Mouse (Mus musculus): ENCODE data around the gene Ap2b1.
"Not testable (repeated sequence)": the region's sequence is repeated elsewhere in the genome, so short reads cannot be mapped to it uniquely, and the experiment has no call there.

Ap2b1 gene

GRCm38 (mm10) chr11:83298225-83299195 lies at the start of gene Ap2b1:
TSS of gene Ap2b1 (plus strand) at chr11:83299024.
- DNase-seq (ENCODE audit: low read depth, low spot score) = peak; percentile 96

DNA sequence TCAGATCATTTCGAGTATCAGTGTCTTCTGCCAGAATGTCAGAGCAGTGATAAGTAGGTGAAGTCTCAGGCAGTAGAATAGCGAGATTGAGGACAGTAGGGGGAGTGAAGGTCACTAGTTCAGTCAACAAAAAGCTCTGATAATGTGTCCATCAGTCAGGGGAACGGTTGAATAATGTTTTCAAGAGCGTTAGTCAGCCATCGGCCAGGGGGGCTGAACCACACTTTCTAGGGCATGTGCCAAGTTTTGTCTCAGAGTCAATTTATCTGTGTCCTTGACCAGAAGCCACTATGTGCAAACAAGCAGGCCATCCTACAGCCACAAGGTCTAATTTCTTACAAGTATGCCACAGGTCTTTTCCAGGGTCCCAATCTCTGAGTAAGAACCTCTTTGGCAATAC lies 41.6 kb upstream of the Ap2b1 start:
- not testable (repeated sequence) for DNase-seq (ENCODE audit: low read depth, low spot score)

DNA sequence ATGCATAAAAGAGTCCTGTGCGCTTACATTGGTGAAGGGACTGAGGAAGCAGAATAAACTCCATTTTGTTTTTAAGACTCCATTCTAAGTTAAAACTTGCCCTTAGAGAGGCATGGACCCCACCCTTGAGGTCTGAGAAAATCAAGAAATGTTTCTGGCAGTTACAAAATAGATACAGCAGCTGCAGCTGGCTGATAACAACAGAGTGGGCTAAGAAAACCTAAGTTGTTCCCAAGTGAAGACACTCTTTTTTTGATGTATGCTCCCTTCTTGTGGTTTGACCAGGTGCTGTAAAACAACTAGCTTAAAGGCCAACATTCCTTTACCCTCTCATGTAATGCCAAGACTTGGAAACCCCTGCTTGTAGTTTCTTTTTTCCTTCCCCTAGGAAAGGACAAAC lies 36.2 kb upstream of the Ap2b1 start:
- no peak for DNase-seq (ENCODE audit: low read depth, low spot score)

- DNase-seq (ENCODE audit: low read depth, low spot score) = peak; percentile 64
Measured at GRCm38 (mm10) chr11:83263146-83263545, 35.7 kb upstream of the Ap2b1 start.

GRCm38 (mm10) chr11:83270842-83271150 lies 28.0 kb upstream of the Ap2b1 start:
- no peak for DNase-seq (ENCODE audit: low read depth, low spot score)

- peak; percentile 91 for DNase-seq (ENCODE audit: low read depth, low spot score)
Measured at GRCm38 (mm10) chr11:83271151-83271950, 27.5 kb upstream of the Ap2b1 start.

GRCm38 (mm10) chr11:83271951-83272843 lies 26.6 kb upstream of the Ap2b1 start:
- DNase-seq (ENCODE audit: low read depth, low spot score) = peak; percentile 79

DNA sequence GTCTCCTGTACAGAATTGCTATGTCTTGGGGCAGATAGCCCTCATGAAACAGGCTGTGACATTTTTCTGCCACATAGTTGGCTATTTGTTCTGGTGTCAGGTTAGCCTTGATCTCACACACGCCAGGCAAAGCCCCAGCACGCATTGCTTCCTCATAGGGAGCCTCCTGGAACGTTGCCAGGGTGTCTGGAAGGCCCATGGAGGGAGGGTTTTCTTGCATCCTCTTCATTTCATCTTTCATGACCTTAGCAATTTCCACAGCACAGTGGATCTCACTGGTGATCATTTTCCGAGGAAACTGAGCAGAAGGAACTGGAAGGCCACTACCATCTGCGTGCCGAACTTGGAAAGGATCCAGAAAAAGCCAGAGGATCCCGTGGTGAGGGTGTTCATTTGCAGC lies 22.6 kb upstream of the Ap2b1 start:
- no peak for DNase-seq (ENCODE audit: low read depth, low spot score)

GRCm38 (mm10) chr11:83279024-83279423 lies 19.8 kb upstream of the Ap2b1 start:
- DNase-seq (ENCODE audit: low read depth, low spot score) = no peak

- no peak for DNase-seq (ENCODE audit: low read depth, low spot score)
Measured at GRCm38 (mm10) chr11:83279691-83280090, 19.1 kb upstream of the Ap2b1 start.

GRCm38 (mm10) chr11:83282084-83282483 lies 16.7 kb upstream of the Ap2b1 start:
- no peak for DNase-seq (ENCODE audit: low read depth, low spot score)

- no peak for DNase-seq (ENCODE audit: low read depth, low spot score)
Measured at GRCm38 (mm10) chr11:83285627-83286026, 13.2 kb upstream of the Ap2b1 start.

- DNase-seq (ENCODE audit: low read depth, low spot score) = no peak
Measured at GRCm38 (mm10) chr11:83286566-83286965, 12.3 kb upstream of the Ap2b1 start, which contains the start of gene Slfn14. TSS of gene Slfn14 (minus strand) at chr11:83286726.

- DNase-seq (ENCODE audit: low read depth, low spot score) = no peak
Measured at GRCm38 (mm10) chr11:83289036-83289435, 9.8 kb upstream of the Ap2b1 start.

- DNase-seq (ENCODE audit: low read depth, low spot score) = no peak
Measured at GRCm38 (mm10) chr11:83289633-83290032, 9.2 kb upstream of the Ap2b1 start.

- peak; percentile 96 for DNase-seq (ENCODE audit: low read depth, low spot score)
Measured at GRCm38 (mm10) chr11:83291375-83292250, 7.2 kb upstream of the Ap2b1 start.

DNA sequence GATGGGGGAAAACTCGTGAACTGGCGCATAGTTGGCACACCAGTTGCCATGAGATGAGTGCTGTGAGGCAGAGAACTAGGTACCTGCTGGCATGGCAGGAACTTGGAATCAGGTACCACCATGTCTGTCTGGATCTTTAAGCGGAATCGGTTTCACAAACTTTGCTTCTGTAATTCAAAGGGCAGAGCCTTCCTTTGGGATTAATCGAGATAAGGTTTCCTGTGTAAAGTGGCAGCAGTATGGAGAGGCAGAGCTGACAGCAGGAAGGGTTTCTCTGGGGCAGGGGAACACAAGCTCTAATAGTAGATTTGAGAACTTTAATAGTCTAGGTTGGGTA lies 6.6 kb upstream of the Ap2b1 start:
- DNase-seq (ENCODE audit: low read depth, low spot score) = no peak

DNA sequence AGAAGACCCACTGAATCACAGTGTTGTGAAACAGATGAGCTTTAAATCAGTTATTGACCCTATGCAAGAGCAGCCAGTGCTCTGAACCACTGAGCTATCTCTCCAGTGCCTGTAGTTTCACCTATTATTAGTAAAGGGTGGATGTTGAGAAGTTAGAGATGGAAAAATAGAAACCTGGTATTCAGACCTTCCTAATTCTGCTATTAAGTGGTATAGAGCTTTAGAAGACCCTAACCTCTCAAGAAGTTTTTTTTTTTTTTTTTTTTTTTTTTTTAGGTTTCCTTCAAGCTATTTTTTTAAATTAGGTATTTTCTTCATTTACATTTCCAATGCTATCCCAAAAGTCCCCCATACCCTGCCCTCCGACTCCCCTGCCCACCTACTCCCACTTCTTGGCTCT lies 5.6 kb upstream of the Ap2b1 start:
- DNase-seq (ENCODE audit: low read depth, low spot score) = no peak

DNA sequence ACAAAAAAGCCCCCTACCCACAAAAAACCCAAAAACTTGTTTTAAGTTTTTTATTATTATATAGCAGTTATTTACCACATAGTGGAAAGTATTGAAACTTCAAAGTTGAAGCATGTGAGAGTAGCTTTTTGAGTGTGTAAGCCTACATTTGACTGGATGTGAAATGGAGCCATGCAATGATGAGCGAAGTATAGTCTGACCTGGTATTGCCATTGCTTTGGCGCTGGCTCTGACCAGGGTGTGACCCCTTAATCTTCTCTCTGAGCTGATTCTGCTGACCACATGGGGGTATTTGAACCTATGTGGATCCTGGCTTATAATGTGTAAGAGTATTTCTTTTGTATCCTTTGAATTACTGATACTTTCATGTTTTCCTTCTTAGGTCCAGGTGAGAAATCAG lies 4.7 kb upstream of the Ap2b1 start:
- no peak for DNase-seq (ENCODE audit: low read depth, low spot score)

GRCm38 (mm10) chr11:83297816-83298215 lies 1.0 kb upstream of the Ap2b1 start:
- DNase-seq (ENCODE audit: low read depth, low spot score) = peak; percentile 46

DNA sequence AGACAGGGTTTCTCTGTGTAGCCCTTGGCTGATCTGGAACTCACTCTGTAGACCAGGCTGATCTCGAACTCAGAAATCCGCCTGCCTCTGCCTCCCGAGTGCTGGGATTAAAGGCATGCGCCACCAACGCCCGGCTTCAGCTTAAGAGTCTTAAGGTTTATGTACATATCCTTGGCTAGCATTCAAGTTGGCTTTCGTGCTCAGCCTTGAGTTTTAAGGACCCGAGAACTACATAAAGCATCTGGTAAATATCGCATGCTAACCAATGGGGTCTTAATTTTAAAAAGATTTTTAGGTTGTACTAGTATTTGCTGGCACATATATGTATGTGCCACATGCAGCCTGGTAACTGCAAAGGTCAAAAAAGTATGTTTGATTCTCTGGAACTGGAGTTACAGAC lies 900 bp downstream of the Ap2b1 start:
- no peak for DNase-seq (ENCODE audit: low read depth, low spot score)
